Mouse (Mus musculus) cerebellum, postnatal 10 days (tissue): ENCODE measurements around the gene Rasl10a.

Experiments used
- DNase-seq, 2 experiments: peaks; one replicate each; pipeline ENCODE4 v3.0.0; 2021; ENCODE audit warnings: mixed read lengths in 2 of 2

Rasl10a gene

GRCm38 (mm10) chr11:5054151-5054550 lies 3.8 kb upstream of the Rasl10a start:
- DNase-seq, result no peak

- DNase-seq, result no peak
Observed at GRCm38 (mm10) chr11:5054874-5055273, 3.1 kb upstream of the Rasl10a start.

- DNase-seq, result peak in 1 of 2 experiments; percentile 42
Observed at GRCm38 (mm10) chr11:5055945-5056938, 1.7 kb upstream of the Rasl10a start.

GRCm38 (mm10) chr11:5057064-5057463 lies 864 bp upstream of the Rasl10a start:
- DNase-seq, result peak in 1 of 2 experiments; percentile 49

GRCm38 (mm10) chr11:5057541-5057855 lies 430 bp upstream of the Rasl10a start:
- DNase-seq, result no peak

DNA sequence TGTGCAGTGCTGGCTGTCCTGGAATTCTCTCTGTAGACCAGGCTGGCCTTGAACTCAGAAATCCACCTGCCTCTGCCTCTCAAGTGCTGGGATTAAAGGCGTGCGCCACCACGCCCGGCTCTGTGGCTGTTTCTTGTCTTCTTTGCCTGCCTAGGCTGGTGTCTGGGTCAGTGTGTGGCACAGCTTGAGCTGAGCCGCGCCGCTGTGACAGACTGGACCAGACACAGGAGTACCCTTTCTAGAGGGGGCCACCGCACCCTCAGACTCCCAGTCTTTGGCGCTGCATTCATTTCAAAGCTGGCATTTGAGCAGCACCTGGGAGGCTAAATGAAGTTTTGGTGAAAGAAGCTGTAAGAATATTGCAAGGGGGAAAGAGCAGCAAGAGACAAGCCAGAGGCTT lies 855 bp downstream of the Rasl10a start:
- DNase-seq, result no peak

- DNase-seq, result peak in 1 of 2 experiments; percentile 14
Observed at GRCm38 (mm10) chr11:5059230-5059629, 1.3 kb downstream of the Rasl10a start.

DNA sequence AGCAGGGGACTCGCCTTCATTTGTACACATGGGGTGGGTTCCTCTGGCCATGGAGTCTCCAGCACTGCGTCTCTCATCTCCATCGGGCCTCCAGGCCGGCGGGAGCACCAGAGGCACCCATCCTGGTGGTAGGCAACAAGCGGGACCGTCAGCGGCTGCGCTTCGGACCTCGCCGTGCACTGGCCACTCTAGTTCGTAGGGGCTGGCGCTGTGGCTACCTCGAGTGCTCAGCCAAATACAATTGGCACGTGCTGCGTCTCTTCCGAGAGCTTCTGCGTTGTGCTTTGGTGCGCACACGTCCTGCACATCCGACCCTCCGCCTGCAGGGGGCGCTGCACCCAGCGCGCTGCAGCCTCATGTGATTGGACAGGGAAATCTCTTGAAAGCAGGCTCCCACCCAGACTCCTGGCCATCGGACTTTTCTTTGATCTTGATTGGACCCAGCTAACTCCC lies 1.8 kb downstream of the Rasl10a start:
- DNase-seq, result peak; percentile 62 to 78

DNA sequence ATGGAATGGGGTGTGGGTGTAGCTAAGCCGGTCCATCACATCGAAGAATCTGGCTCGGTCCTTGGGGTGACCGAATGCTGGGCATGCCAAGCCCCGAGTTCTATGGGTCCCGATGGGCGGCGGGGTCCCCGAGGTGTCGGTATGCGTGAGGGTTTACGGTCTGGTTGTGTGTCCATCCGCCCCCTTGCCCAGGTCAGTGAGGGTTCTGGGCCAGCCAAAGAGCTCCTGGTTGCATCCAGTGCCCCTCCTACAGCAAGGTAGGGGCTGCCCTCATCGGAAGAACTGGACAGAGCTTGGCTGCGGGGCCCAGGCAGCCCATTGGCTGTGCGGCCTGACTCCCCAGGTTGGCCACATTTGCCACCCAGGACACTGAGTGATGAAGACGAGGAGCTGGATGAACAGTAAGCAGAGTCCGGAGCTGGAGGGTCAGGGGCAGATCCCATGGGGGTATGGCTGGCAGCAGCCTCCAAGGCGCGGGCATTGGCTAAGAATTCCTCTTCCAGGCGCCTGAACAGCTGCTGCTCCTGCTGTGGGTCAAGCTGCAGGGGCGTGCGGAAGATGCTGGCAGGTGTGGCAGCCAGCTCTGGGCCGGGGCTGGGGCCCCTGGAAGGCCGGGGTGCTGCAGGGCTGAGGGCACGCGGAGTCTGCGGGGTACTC lies 3.0 kb downstream of the Rasl10a start:
- DNase-seq, result peak; percentile 46 to 51

- peak; percentile 87 for DNase-seq
Observed at GRCm38 (mm10) chr11:5061413-5062139, 3.6 kb downstream of the Rasl10a start.

- DNase-seq, result no peak
Observed at GRCm38 (mm10) chr11:5062326-5062725, 4.4 kb downstream of the Rasl10a start.

DNA sequence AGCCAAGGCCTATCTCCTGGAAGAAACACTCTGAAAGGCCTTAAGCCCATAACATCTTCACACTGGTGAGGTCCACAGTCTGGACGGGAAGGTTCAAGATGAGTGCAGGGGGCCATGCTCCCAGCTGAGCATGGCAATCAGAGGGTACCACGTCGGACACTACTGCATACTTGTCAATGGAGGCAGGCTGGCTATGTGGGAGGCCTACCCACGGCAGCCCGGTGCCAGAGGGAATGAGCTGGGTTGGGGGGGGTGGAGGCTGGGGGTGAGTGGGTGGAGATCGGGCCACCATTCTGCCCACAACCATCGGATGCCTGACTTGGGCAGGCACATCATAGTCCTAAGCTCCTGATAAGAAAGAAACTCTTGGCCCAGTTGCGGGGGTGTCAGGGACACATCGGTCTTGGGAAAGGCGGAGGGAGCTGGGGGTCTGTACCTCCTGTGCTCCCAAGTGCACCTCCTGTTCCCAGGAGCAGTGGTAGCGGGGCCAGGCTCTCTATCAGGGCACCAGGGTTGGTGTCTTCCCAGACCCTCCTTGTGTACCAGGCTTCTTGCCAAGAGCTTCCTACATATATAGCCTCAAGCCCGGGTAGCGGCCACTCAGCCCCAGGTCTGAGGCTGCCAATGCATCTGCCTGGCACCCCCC lies 5.1 kb downstream of the Rasl10a start:
- peak; percentile 23 to 30 for DNase-seq

- DNase-seq, result peak; percentile 49 to 53
Observed at GRCm38 (mm10) chr11:5063561-5064281, 5.8 kb downstream of the Rasl10a start.

DNA sequence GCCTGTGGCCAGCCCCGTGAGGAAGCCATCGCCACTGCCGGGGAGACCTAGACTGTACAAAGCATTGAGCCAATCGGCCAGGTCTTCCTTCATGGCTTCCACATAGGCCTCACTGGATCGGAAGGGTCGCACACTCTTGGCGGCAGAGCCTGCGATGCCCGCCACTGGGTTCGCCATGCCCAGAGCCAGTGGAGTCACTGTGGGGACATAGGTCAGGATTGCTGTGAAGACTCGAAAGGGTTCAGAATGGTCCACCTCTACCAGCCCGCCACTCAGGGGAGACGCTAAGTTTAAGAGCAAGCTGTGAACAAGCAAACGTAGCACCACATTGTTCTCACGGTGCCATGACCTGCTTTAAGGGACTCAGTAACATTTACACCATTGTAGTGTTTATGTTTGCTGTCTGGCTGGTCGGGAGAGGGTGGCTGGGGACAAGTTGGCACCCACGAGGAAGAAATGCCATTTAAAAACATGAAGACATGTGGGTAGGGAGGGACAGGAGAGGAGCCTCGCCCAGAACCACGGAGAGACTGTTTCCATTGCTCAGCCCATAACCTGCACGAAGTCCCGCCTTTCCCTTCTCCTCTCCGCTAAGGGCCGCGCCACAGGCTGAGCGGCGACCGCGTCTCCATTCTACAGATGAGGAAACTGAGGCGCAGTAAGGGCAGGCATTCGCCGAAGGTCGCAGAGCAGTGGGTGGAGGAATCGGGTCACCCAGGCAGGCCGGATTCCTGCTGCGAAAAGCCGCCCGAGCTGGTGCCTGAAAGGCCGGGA lies 6.5 kb downstream of the Rasl10a start:
- DNase-seq, result no peak

DNA sequence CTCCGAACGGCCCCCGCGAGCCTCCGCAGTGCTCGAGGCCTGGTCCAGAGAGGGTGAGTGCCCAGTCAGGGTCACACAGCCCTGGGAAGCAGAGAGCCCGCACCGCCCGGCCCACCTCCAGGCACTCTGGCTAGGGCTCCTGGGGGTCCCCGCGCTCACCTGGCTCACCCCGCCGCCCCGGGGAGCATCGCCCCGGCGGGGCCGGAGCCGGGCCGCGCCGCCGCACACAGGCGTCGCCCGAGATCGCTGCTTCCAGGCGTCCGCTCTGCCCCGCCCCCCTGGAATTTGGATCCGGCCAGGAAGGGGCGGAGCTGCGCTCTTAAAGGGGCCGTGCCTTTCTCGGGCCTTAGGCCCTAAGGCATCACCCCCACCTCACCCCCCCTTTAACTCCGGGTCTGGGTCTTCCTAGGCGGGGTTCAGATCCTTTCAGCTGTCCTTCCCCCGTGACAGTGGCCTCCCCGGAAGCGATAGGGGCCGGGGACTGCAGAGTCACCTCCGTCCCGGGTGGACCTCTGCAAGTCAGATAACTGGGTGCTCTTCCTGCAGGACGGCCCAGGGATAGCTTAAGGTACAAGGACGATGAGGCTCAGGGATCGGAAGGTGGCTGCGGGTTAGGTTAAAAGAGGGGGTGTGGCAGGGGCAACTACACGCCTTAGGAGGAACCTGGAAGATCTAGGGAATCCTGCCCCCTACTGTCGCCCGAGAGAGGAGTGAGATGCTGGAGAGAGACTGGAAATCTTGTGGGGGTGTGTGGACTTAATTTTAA lies 7.3 kb downstream of the Rasl10a start, which contains the start of gene Gas2l1:
TSS of gene Gas2l1 (minus strand) at position 272 of the 766 bp plus-strand sequence.
- DNase-seq, result peak; percentile 94

DNA sequence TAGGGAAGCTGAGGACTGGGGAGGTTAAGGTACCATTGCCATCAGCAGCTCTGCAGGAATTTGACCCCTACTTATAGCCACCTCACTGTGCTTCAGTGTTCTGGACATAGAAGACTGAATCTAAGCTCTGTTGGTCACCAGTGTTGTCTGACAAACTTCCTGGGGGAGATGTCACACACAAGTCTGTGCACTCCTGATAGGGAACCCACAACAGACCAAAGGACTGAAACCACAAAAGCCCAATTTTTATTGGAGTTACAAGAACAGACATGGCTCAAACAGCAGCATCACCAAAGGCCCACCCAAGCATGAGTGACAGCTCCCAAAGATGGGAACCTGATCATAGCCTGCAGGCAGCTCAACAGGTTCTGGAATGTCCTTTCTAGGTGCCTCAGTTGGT lies 9.1 kb downstream of the Rasl10a start:
- no peak for DNase-seq

DNA sequence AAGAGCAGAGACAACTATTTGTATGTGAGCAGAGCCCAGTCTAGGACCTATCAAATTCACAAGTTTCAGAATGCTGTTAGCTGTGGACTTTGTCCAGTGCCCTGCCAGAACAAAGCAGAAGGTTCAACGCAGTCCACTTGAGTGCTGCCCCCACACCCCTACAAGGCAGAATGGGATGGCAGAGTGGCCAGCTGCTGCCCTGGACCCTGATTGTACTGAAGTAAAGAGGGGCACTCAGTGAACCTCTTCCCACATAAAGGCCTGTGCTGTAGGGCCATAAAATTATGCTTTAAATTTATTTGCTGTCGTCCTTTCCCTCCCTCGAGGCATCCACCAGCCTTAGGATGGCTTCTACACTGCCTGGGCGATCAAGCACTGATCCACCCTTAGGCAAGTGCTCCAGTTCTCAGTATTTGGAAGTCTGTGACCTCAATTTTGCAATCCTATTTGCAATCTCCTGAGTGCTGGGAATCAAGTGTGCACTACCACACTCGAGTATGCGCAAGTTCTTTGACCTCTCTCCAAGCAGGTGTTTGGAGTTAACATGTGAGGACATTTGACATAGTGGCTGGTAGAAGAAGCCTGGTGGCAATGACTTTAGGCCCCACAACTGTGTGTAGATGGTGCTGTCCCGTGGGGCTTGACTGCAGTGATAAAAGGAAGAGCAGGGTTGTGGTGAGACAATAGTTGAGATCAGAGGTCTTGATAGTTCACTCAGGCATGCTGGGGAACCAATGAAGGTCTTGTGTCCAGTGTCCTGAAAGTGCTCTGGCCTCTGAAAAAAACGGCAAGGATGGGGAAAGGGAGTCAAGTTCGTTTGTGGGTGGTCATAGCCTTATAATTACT lies 10.4 kb downstream of the Rasl10a start:
- peak in 1 of 2 experiments; percentile 19 for DNase-seq

GRCm38 (mm10) chr11:5074882-5075281 lies 17.0 kb downstream of the Rasl10a start:
- DNase-seq, result peak; percentile 53 to 67

- no peak for DNase-seq
Observed at GRCm38 (mm10) chr11:5075760-5076159, 17.8 kb downstream of the Rasl10a start.
